Mouse (Mus musculus): ENCODE results near the gene Cabin1.
A peak's percentile ranks its signal among the peaks of the same experiment; 100 is the strongest.

DNA sequence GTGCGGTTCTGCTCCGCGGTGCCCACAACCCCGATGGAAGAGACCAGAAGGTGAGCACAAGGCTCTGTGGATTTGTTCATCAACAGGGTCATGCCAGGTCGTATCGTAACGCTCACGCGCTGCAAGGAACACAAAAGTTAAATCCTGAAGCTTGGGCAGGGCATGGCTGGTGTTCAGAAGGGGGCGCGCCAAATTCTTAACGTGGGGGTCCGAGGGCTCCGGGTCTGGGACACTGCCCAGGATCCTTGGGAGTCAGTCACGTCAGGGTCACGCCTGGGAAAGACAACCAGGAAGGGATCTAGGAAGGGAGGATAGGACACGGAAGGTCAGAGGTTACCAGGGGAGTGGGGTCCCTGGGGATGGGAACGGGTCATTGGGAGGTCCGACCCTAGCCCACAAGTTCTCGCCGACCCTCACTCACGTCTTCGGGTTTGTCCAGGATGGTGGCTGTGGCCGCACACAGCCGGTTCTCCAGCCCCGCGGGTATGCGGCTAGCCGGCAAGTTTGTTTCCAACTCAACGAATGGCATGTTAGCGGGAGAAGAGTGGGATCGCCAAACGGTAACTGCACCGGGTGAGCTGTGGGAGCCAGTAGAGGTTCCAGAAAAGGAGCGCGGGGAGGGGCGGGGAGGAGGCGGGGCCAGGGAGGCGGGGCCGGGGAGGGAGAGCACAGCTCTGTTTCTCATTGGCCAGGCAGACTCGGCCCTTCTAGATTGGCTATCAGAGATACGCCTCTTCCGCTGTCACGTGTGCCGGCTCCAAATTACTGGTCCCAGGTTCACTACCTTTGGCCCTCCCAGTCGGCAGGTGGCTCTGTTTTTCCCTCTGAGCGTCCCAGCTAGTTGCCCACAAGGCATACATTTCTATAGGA, 8.9 kb upstream of the Cabin1 start, which contains the start of gene Ddt:
- TF ChIP-seq CTCF (IDR thresholded peaks at IDR 0.05; ENCODE audit: extremely low read depth, insufficient read length, insufficient replicate concordance, low read depth, low read length) (no peak), POLR2A (IDR thresholded peaks at IDR 0.05; ENCODE audit: low read depth, low read length) (peak; percentile 77; the same call in 1 of the 2 replicates)
